Mouse (Mus musculus) right cerebral cortex, adult 2 months (tissue): Measurements from ENCODE around the gene Zan.

ENCODE experiments used
- DNase-seq, 2 experiments: peaks; one replicate each; pipeline ENCODE4 v3.0.0; 2021 to 2022; ENCODE audit warnings: low spot score in 2 of 2

Gene Zan

DNA sequence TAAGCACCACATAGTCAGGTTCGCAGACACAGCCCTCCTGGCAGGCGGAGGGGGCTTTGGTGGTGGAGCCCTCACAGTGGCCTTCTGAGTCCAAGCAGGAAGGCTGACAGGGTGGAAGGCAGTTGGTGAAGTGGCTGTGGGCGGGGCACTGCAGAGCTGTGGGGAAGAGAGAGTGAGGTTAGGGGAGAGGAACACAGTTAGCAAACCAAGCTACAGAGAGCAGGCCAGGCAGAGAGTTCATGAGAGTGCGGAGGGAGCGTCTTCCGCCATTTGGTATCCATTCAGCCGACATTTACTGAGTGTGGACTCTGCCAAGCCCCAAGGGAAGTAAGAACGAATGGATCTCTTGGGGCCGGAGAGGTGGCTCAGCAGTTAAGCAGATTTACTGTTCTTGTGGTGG is 57.8 kb downstream of the Zan start:
- DNase-seq, result no peak

DNA sequence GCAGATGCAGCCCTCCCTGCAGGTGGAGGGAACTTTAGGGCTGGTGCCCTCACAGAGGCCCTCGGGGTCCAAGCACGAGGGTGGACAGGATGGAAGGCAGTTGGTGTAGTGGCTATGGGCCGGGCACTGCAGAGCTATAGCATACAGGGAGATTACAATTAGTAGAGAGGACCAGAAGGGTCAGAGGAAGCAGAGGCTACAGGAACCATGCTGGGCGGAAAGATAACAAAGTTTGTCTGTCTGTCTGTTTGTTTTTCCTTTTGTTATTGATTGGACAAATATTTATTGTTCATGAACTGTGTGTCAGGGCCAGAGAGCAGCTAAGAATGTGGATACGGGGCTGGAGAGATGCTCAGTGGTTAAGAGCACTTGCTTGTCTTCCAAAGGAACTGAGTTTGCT is 62.6 kb downstream of the Zan start:
- DNase-seq, result no peak

DNA sequence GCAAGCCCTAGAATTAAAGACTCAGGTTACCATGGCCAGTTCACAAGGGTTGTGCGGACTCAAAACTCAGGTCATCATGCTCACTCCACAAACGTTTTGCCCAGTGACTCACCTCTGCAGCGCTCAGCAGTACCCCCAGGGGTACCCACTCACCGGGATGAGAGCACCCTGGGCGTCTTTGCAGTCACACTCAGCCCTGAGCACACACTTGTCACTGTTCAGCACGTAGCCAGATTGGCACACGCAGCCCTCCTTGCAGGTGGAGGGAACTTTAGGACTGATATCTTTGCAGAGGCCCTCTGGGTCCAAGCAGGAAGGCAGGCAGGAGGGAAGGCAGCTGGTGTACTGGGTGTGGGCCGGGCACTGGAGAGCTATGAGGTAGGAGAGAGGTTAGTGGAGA is 65.6 kb downstream of the Zan start:
- DNase-seq, result no peak

DNA sequence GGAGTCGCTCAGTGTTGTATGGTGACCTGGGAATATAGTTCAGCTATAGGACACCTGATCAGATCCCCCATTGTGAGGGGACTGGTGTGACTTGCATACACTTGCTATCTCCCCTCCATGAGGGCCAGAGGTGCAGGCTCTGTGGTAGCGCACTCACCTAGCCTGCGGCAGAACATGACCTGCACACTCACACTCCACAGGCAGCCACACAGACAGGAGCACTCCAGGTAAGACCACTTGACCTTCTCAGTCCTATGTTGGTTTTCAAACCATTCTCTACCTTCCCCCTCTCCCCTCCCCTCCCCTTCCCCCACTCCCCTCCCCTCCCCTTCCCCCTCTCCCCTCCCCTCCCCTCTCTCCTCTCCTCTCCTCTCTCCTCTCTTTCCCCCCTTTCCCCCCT is 66.3 kb downstream of the Zan start:
- DNase-seq, result no peak

DNA sequence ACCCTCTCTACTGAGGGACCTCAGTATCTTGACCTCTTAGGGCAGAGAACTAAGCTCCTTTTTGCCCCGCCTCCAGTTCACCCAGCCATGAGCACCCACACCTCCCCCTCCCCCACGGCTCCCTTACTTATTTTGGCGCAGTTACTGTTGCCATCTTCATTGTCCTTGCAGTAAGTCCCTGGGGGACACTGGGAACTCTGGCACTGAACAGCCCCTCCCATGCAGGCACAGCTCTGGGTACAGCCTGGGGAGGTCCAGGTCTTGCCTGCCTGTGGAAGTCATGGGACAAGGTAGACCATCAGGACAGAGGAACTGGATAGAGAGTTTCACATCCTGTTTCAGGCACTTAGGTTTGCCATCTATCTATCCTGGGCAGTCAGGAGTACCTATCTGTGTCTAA is 66.8 kb downstream of the Zan start:
- DNase-seq, result no peak

DNA sequence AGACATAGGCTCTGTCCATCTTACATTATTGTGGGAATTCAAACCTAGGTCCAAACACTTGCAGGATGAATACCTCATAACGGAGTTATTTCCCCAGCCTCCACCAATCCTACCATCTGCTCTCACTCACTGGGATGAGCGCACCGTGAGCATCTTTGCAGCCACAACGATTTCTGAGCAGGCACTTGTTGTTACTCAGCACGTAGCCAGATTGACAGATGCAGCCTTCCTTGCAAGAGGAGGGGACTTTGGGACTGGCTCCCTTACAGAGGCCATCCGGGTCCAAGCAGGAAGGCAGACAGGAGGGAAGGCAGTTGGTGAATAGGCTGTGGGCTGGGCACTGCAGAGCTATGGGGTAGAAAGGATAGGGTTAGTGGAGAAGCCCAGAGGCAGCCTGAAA is 67.4 kb downstream of the Zan start:
- DNase-seq, result peak; percentile 23 to 31

DNA sequence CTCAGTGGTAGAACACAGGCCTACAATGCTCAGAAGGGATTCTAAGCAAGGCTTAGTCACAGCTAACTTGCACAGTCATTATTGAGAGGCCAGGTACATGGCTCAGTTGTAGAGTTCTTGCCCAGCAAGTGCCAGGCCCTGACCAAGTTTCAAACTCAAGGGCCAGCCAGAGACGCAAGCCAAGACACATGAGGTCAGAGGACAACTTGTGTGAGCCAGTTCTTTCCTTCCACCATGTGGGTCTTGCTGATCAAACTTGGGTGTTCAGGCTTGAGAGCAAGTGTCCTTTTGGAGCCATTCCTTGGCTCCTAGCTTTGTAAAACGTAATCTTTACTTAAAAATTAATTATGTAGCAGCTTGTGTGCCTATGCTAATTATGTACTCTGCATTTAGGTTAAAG is 72.8 kb downstream of the Zan start:
- no peak for DNase-seq

DNA sequence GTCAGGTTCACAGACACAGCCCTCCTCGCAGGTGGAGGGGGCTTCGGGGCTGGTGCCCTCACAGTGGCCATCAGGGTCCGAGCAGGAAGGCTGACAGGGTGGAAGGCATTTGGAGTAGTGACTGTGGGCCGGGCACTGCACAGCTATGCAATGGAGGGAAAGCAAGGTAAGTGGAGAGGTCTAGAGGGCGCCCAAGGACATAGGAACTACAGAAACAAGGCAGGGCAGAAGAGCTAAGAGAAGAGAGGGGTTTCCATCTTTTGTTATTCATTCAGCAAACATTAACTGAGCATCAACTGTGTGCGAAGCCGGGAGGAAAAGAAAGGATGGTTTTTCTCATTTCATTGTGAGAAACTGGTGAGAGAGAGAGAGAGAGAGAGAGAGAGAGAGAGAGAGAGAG is 82.4 kb downstream of the Zan start:
- DNase-seq, result no peak

DNA sequence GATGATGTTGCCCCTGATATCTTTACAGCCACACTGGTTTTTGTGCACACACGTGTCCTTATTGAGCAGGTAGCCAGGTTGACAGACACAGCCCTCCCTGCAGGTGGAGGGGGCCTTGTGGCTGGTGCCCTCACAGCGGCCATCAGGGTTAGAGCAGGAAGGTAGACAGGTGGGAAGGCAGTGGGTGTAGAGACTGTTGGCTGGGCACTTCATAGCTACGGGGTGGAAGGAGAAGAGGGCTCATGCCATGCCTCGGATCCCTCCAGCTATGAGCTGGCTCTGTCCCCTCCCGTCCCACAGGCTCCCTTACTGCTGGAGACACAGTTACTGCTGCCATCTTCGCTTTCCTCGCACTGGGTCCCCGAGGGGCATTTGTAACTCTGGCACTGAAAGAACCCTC is 85.2 kb downstream of the Zan start:
- DNase-seq, result no peak

DNA sequence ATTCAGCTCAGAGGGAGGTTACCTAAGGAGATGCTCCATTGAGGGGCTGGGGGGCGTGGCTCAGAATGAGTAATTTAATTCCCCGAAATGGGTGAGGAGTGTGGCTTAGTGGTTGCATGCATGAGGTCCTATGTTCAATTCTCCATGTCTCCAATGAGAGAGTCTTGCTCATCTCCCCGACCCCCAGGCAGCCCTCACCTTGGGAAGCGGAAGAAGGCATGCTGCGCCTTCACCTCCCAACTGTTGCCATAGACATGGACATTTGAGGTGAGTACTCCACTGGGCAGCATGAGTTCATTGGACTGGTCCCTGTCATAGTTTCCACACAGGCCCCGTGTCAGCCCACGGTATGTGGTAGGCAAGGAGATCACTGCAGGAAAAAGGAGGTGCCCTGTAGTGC is 90.2 kb downstream of the Zan start:
- no peak for DNase-seq

DNA sequence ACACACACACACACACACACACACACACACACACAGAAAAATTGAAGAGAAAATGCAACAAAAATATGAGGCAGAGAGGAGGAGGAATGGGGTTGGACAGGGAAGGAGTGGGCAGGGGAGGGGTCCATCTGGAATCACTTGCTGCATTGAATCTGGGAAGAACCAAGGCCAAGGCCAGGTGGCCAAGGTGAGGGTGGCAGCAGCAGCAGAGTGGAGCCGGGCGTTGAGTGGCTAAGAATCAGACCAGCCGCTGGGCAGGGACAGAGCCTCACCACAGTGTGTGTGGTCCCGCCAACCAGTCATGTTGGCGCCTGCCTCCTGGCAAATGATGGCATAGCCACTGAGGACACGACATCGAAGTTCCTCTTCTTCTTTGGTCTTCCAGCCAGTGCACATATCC is 93.4 kb downstream of the Zan start:
- DNase-seq, result no peak

DNA sequence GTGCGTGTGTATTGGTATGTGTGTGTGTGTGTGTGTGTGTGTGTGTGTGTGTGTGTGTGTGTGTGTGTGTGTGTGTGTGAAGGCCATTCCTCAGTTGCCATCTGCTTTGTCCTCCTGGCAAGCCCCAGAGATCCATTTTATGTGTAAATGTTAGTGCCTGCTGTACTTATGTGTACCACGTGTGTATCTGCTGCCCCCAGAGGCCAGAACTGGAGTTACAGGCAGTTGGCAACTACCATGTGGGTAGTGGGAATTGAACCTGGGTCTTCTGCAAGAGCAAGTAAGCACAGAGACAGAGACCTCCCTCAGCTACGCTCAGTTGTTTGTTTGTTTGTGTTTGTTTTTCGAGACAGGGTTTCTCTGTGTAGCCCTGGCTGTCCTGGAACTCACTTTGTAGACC is 95.7 kb downstream of the Zan start:
- DNase-seq, result peak; percentile 46 to 51

DNA sequence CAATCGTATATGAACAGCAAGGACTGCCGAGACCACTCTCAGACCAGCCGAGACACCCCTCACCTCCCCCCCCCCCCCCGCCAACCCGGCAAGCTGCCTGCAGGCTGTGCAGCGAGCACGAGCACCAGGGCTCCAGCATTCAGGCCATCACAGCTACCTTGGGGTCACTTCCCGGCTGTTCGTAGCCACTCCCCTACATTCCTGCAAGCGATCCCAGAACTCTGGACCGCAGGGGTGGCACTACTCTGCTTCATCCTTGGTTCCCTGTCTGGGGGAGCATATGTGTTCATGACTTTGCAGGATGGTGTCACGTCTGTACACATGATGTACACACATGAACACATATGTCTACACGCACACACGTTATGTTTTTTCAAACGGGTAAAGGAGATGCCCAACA is 99.3 kb downstream of the Zan start:
- DNase-seq, result no peak

DNA sequence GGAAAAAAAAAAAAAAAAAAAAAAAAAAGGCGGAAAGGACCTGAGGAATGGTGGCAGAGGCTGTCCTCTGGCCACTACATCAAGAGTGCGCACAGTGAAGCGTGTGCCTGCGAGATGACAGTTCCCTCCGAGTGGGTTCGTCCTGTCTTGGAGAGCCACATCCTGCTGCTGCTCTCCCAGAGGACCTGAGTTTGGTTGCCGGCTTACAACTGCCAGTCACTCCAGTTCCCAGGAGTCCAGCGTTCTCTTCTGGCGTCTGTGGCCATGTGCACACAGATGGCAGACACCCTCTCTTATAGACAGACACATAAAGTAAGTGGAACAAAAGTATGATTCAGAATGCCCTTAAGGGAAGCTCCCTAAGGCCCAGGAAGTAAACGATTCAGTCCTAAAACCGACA is 99.7 kb downstream of the Zan start:
- no peak for DNase-seq

DNA sequence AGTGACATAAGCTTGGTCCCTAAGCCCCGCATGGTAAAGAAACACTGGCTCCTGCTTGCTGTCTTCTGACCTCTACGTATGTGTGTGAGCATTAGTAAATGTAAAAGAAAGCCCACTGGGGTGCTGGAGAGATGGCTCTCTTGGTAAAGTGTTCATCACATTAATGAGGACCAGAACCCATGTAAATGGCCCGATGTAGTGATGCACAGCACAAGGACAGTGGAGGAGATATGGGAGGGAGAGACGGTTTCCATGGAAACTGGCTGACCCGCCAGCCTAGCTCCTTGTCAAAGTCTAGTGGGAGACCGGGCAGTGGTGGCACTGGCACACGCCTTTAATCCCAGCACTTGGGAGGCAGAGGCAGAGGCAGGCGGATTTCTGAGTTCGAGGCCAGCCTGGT is 100.1 kb downstream of the Zan start:
- no peak for DNase-seq

DNA sequence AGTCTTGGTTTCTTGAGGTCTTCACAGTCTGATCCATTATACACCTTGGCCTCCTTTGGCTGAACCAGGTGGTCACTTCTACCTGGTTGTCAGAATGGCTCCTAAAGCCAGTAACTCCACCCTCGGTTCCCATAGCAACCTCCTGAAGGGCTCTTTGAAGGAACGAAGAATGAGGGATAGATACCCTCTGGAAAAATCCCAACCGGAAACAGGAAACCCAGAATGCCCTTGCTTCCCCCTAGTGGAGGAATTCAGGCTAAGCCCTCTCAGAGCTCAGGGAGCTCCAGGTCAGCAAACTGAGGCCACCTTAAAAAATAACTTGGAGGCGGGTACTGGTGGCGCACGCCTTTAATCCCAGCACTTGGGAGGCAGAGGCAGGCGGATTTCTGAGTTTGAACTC is 100.7 kb downstream of the Zan start:
- no peak for DNase-seq

DNA sequence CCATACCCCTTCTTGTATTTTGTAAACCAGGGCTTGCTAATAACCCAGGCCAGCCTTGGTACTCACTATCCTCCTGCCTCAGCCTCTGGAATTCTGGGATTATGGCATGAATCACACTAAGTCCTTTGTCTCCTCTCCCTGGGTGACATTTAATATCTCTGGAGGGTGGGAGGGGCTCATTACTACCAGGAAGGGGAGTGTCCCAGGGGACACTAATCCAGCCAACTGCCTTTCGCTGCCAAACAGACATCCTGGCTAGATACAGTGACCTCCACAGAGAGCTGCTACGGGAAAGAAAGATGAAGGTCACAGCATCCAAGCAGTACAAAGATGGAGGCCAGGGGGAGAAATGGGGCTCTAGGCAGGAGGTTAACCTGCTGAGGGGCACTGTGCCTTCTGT is 101.2 kb downstream of the Zan start:
- no peak for DNase-seq

DNA sequence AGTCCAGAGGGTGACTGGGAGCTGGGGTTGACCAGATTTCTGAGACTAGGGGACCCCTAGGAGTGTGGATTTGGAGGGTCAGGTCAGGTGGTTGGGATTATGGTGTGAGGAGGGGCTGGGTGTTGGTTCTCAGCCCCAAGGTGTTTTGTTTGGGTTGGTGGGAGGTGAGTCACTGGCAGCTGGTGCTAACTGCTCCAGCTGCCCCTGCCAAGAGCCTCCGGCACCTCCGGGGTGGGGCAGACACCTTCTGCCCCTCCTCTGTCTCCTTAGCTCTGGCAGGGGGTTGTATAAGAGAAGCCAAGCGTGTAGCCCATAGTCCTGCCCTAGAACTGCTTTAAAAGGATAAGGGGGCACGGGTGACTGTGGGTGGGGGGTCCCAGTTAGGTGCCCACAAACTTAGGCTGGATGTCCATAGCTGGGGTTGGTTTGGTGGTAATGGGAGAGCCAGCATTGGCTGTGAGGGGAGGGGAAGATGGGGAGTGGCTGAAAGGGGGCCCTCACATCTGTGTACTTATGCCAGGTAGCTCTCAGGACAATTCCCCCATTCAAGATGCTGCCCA is 102.3 kb downstream of the Zan start:
- no peak for DNase-seq

DNA sequence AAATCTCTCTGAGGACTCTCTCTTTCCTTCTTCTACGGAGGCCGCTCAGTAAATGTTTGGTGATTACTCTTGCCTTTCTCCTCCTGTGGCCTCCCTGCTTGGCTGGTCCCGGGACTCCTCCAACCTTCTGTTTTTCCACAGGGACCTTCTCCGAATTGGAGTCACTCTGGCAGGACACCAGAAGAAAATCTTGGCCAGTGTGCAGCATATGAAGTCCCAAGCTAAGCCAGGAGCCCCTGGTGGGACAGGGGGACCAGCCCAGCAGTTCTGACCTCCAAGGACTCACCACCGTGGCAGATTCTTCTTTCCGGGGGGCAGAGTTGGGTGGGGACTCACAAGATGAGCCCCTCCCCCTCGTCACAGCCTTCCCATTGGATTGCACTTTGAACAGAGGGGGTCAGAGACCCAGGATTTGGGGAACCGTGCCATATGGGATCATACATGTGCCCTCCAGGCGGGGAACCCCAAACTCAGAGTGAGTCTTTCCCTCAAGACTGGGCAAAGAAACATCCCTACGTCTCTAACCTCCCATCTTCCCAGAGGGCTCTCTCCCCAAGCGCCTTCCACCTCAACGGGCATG is 103.4 kb downstream of the Zan start:
- DNase-seq, result no peak

DNA sequence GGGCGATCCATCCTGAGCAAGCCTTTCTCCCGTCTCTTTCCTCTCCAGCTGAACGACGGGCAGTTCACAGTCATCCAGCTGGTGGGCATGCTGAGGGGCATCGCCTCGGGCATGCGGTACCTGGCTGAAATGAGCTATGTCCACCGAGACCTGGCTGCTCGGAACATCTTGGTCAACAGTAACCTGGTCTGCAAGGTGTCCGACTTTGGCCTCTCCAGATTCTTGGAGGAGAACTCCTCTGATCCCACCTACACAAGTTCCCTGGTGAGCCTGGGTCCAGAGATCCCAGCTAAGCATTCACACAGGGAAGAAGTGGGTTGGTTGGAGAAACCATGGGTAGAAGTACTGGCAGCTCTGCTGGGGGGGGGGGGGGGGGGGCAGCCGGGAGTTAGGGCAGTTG is 107.2 kb downstream of the Zan start:
- no peak for DNase-seq

DNA sequence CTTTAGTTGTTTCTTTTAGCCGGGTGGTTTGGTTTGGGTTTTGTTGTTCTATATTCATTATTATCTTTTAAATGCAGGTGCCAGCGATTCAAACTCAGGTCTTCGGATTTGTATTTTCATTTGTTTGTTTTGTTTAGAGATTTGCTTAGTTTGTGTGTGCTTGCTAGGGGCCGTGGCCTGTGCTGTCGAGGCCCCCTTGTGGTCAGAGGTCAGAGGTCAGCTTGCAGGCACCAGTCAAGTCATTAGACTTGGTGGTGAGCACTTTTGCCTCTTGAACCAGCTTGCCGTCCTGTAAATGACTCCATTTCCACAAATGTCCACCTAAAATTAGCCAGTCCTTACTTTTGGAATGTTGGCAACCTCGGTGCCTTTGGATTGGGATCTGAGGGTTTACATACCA is 118.5 kb downstream of the Zan start:
- no peak for DNase-seq

DNA sequence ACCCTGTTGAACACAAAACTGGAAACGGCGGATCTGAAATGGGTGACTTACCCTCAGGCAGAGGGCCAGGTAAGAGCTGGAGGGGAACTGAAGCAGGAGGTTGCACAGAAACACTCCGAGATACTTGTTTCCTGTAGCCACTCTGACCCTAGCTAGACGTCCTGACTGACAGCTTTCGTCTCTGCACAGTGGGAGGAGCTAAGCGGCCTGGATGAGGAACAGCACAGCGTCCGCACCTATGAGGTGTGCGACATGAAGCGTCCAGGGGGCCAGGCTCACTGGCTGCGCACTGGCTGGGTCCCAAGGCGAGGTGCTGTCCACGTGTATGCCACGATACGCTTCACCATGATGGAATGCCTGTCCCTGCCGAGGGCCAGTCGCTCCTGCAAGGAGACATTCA is 122.8 kb downstream of the Zan start:
- no peak for DNase-seq

DNA sequence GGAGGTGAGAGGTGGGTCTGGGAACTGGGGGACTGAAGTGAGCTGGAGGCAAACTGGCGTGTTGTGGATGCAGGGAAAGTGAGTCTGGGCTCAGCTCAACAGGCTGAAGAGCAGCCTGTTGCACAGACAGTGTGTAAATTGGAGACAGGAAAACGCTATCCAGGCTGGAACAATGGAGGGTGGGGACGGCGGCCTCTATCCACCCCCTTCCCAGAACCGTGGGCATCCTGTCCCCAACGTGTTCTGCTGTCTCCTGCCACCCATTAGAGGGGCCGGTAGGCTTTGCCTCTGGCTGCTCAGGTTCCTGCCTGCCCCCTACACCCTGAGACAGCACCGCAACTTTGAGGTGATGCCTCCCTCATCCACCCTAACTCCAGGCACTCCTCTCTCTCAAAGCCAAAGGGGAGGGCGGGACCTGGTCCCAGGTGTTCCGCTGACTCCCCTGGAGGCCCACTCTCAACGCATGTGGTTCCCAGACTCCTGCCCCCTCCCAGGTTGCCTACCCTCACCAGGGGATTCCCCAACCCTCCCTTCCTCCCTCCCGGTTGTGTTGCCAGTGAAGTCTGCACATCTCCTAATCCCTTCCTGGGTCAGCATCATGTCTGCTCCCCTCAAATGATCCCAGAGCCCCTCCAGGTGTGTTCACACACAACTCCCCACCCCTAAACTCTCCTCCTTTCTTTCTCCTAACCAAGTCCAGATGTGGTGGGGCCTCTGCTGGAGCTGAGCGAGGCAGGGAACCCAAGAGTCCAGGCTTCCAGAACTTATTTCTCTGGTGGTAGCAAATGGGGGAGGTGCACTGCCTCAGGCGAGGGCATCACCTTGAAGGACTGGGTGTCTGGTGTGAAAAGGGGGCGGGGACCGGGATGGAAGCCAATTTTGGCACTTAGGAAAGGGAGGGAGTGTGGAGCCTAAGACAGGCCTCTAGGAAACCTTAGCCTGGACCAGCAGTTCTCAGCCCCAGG is 124.6 kb downstream of the Zan start:
- DNase-seq, result no peak
